Mouse (Mus musculus) embryonic facial prominence, embryonic 10.5 days (tissue): ENCODE data around the gene Pdcd1lg2. TPM values are rescaled to one million over a fixed set of nuclear protein-coding genes. Genes with fewer than 3 reads are reported as not detected.

ENCODE experiments used
- DNase-seq: peaks from one replicate; pipeline ENCODE4 v3.0.0-alpha.2; 2017; ENCODE audit warnings: low spot score
- H3K27ac ChIP-seq: fragments of 300-500 bp; sonication (generic); replicated peaks from 2 replicates; pipeline ENCODE4 v1.5.1; 2016; ENCODE audit warnings: mild to moderate bottlenecking
- H3K27me3 ChIP-seq: fragments of 300-500 bp; sonication (generic); replicated peaks from 2 replicates; pipeline ENCODE4 v1.6.1; 2016; ENCODE audit warnings: low read depth, mild to moderate bottlenecking; ENCODE audit not compliant: poor library complexity, severe bottlenecking
- H3K36me3 ChIP-seq: fragments of 300-500 bp; sonication (generic); replicated peaks from 2 replicates; pipeline ENCODE4 v1.6.1; 2016; ENCODE audit warnings: mild to moderate bottlenecking, moderate library complexity
- H3K4me1 ChIP-seq: fragments of 300-500 bp; sonication (generic); 2 replicates; pipeline ENCODE4 v1.6.1; 2016
- H3K4me3 ChIP-seq: fragments of 300-500 bp; sonication (generic); 2 replicates; pipeline ENCODE4 v1.5.1; 2016; ENCODE audit warnings: mild to moderate bottlenecking, moderate library complexity
- H3K9me3 ChIP-seq: fragments of 300-500 bp; sonication (generic); 2 replicates; pipeline ENCODE4 v1.6.1; 2016; ENCODE audit warnings: mild to moderate bottlenecking
- WGBS: fragments of 180-500 bp; shearing (Covaris S2); methylation state at CpG from one replicate; pipeline ENCODE4 v1.1.7; 2016; 5-methylcytosine and 5-hydroxymethylcytosine counted together
- polyA plus RNA-seq: library from polyadenylated mRNA; unstranded; fragments of >200 nt; fragmentation: Nextera tagmentation; extraction: Ambion mirVana; gene quantifications from 2 replicates; pipeline ENCODE4 v1.2.1, GENCODE M21; 2016

The Pdcd1lg2 gene
- polyA plus RNA-seq = not detected in 2 replicates

GRCm38 (mm10) chr19:29410619-29411018 lies at the start of gene Pdcd1lg2:
Gene Pdcd1lg2 (plus strand): TSS chr19:29410919.
- no peak within 1 kb of the TSS for H3K27ac ChIP-seq
- H3K4me1 ChIP-seq = peaks cover 28% of the 10 kb centered on the region
- H3K9me3 ChIP-seq = no peaks in the 10 kb centered on the region
- no peaks in the 10 kb centered on the region for H3K36me3 ChIP-seq
- WGBS = 85% methylated on average over 4 of the region's 4 CpGs
- H3K4me3 ChIP-seq = no peak within 1 kb of the TSS
- no peak for DNase-seq
- H3K27me3 ChIP-seq = no peaks in the 10 kb centered on the region

GRCm38 (mm10) chr19:29361468-29362130 lies 49.1 kb upstream of the Pdcd1lg2 start:
- WGBS = 2% methylated on average over 33 of the region's 33 CpGs
- peaks cover 25% of the 10 kb centered on the region for H3K27me3 ChIP-seq
- H3K4me1 ChIP-seq = peaks cover 16% of the 10 kb centered on the region
- peak overlapping the region; percentile 67 for H3K4me3 ChIP-seq
- H3K36me3 ChIP-seq = no peaks in the 10 kb centered on the region
- H3K27ac ChIP-seq = peak overlapping the region; percentile 80
- DNase-seq = peak; percentile 91
- no peaks in the 10 kb centered on the region for H3K9me3 ChIP-seq

GRCm38 (mm10) chr19:29362173-29362930 lies 48.4 kb upstream of the Pdcd1lg2 start:
- 50% methylated on average over 13 of the region's 13 CpGs for WGBS
- Histone ChIP-seq H3K27me3 (peaks cover 29% of the 10 kb centered on the region), H3K36me3 (no peaks in the 10 kb centered on the region), H3K4me1 (peaks cover 20% of the 10 kb centered on the region), H3K27ac (peak overlapping the region; percentile 80), H3K9me3 (no peaks in the 10 kb centered on the region), H3K4me3 (peak overlapping the region; percentile 67)
- no peak for DNase-seq

GRCm38 (mm10) chr19:29363557-29363956 lies 47.2 kb upstream of the Pdcd1lg2 start:
- 90% methylated on average over 7 of the region's 7 CpGs for WGBS
- Histone ChIP-seq H3K4me1 (peaks cover 22% of the 10 kb centered on the region), H3K36me3 (no peaks in the 10 kb centered on the region), H3K4me3 (no peak overlapping the region), H3K9me3 (no peaks in the 10 kb centered on the region), H3K27me3 (peaks cover 40% of the 10 kb centered on the region), H3K27ac (no peak overlapping the region)
- DNase-seq = no peak

GRCm38 (mm10) chr19:29364076-29364475 lies 46.6 kb upstream of the Pdcd1lg2 start:
- Histone ChIP-seq H3K36me3 (no peaks in the 10 kb centered on the region), H3K4me1 (peaks cover 22% of the 10 kb centered on the region), H3K9me3 (no peaks in the 10 kb centered on the region), H3K27ac (no peak overlapping the region), H3K4me3 (no peak overlapping the region), H3K27me3 (peaks cover 40% of the 10 kb centered on the region)
- DNase-seq = no peak
- 78% methylated on average over 5 of the region's 5 CpGs for WGBS

- DNase-seq = no peak
- H3K9me3 ChIP-seq = no peaks in the 10 kb centered on the region
- H3K27ac ChIP-seq = no peak overlapping the region
- H3K4me3 ChIP-seq = no peak overlapping the region
- H3K4me1 ChIP-seq = peaks cover 22% of the 10 kb centered on the region
- H3K27me3 ChIP-seq = peaks cover 40% of the 10 kb centered on the region
- no peaks in the 10 kb centered on the region for H3K36me3 ChIP-seq
- WGBS = 20% methylated on average over 3 of the region's 3 CpGs
Measured at GRCm38 (mm10) chr19:29365105-29365504, 45.6 kb upstream of the Pdcd1lg2 start.

- no peak overlapping the region for H3K27ac ChIP-seq
- 54% methylated on average over 20 of the region's 20 CpGs for WGBS
- no peak for DNase-seq
- no peaks in the 10 kb centered on the region for H3K9me3 ChIP-seq
- H3K4me3 ChIP-seq = peak overlapping the region; percentile 59
- peaks cover 40% of the 10 kb centered on the region for H3K27me3 ChIP-seq
- H3K36me3 ChIP-seq = no peaks in the 10 kb centered on the region
- peaks cover 16% of the 10 kb centered on the region for H3K4me1 ChIP-seq
Measured at GRCm38 (mm10) chr19:29366226-29366968, 44.3 kb upstream of the Pdcd1lg2 start.

GRCm38 (mm10) chr19:29366969-29367622 lies 43.6 kb upstream of the Pdcd1lg2 start, which contains the start of the genes Plgrkt and Cd274:
Gene Plgrkt (minus strand): TSS chr19:29367390.
Gene Cd274 (plus strand): TSS chr19:29367455.
- H3K4me1 ChIP-seq = peaks cover 12% of the 10 kb centered on the region
- no peaks in the 10 kb centered on the region for H3K36me3 ChIP-seq
- H3K27ac ChIP-seq = no peak within 1 kb of the TSS
- peaks cover 40% of the 10 kb centered on the region for H3K27me3 ChIP-seq
- DNase-seq = peak; percentile 59
- no peaks in the 10 kb centered on the region for H3K9me3 ChIP-seq
- H3K4me3 ChIP-seq = peak within 1 kb of the TSS; percentile 59
- WGBS = 3% methylated on average over 26 of the region's 26 CpGs

- no peak for DNase-seq
- H3K27ac ChIP-seq = no peak overlapping the region
- 88% methylated on average over 2 of the region's 2 CpGs for WGBS
- peaks cover 6% of the 10 kb centered on the region for H3K4me1 ChIP-seq
- H3K27me3 ChIP-seq = peaks cover 40% of the 10 kb centered on the region
- H3K36me3 ChIP-seq = no peaks in the 10 kb centered on the region
- no peak overlapping the region for H3K4me3 ChIP-seq
- H3K9me3 ChIP-seq = no peaks in the 10 kb centered on the region
Measured at GRCm38 (mm10) chr19:29368041-29368440, 42.7 kb upstream of the Pdcd1lg2 start.

- Histone ChIP-seq H3K36me3 (no peaks in the 10 kb centered on the region), H3K9me3 (no peaks in the 10 kb centered on the region), H3K27me3 (peaks cover 40% of the 10 kb centered on the region), H3K4me1 (peaks cover 6% of the 10 kb centered on the region), H3K4me3 (no peak overlapping the region), H3K27ac (no peak overlapping the region)
- no peak for DNase-seq
- WGBS = 74% methylated on average over 3 of the region's 3 CpGs
Measured at GRCm38 (mm10) chr19:29368671-29369309, 41.9 kb upstream of the Pdcd1lg2 start.

- peaks cover 30% of the 10 kb centered on the region for H3K27me3 ChIP-seq
- H3K27ac ChIP-seq = no peak overlapping the region
- H3K4me3 ChIP-seq = no peak overlapping the region
- H3K36me3 ChIP-seq = no peaks in the 10 kb centered on the region
- H3K4me1 ChIP-seq = peaks cover 6% of the 10 kb centered on the region
- no peaks in the 10 kb centered on the region for H3K9me3 ChIP-seq
- no peak for DNase-seq
- WGBS = 72% methylated on average over 12 of the region's 12 CpGs
Measured at GRCm38 (mm10) chr19:29370112-29370511, 40.6 kb upstream of the Pdcd1lg2 start.
